Mouse (Mus musculus) kidney, postnatal 36 days (tissue): ENCODE results near the gene Wdr74.
"Not testable (repeated sequence)": the region's sequence is repeated elsewhere in the genome, so short reads cannot be mapped to it uniquely, and the experiment has no call there.

Experiments
- DNase-seq, 2 experiments: peaks; one replicate each; pipeline ENCODE4 v3.0.0; 2021 to 2022; ENCODE audit warnings: mixed read lengths in 2 of 2

The Wdr74 gene

GRCm38 (mm10) chr19:8716767-8717475 lies 18.7 kb upstream of the Wdr74 start:
- no peak for DNase-seq

DNA sequence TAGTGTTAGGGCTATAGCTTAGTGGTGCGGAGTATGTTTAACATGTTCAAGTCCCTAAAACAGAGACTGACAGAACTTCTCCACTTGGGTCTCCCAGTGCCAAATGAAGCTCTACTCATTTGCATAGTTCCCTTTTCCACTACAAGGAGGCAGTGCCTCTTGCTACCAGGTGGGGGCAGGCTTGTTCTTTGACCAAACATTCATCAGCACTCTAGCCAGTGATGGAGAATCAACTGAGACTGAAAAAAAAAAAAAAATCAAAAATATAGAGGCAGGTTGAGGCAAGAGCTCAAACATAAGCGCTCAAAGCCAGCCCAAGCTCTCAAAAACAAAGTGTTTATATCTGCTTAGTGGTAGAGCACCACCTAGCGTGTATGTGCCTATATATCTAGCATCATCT lies 17.3 kb upstream of the Wdr74 start:
- peak; percentile 54 to 71 for DNase-seq

GRCm38 (mm10) chr19:8719037-8719436 lies 16.6 kb upstream of the Wdr74 start:
- DNase-seq: peak in 1 of 2 experiments; percentile 30

DNA sequence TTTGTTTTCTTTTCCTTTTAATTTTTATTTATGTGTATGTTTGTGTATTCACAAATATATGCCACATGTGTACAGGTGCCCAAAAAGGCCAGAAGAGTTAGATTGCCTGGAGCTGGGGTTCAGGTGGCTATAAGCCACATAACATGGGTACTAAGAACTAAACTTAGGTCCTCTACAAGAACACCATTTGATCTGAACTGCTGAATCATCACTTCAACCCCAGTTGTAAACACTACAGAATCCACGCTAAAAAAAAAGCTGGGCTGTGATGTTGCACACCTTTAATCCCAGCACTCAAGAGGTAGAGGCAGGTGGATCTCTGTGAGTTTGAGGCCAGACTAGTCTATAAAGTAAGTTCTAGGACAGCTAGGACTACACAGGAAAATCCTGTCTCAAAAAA lies 14.2 kb upstream of the Wdr74 start:
- no peak for DNase-seq

- no peak for DNase-seq
These were observed 13.6 kb upstream of the Wdr74 start for GRCm38 (mm10) chr19:8722021-8722420.

DNA sequence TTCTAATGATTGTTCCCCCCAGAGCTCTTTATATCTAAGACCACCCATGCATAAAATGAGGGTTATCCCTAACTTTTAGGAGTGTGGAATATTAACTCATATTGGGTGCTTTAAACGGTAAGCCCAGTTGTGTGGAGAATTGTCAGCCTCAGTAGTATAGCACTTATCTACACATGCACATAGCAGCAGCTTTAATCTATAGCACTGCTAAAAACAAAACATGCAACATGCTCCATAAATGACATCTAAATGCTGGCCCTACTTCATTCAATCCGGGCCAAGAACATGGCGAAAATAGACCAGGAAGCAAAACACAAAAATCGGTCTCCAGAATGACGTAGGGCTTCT lies 13.1 kb upstream of the Wdr74 start:
- DNase-seq: no peak

DNA sequence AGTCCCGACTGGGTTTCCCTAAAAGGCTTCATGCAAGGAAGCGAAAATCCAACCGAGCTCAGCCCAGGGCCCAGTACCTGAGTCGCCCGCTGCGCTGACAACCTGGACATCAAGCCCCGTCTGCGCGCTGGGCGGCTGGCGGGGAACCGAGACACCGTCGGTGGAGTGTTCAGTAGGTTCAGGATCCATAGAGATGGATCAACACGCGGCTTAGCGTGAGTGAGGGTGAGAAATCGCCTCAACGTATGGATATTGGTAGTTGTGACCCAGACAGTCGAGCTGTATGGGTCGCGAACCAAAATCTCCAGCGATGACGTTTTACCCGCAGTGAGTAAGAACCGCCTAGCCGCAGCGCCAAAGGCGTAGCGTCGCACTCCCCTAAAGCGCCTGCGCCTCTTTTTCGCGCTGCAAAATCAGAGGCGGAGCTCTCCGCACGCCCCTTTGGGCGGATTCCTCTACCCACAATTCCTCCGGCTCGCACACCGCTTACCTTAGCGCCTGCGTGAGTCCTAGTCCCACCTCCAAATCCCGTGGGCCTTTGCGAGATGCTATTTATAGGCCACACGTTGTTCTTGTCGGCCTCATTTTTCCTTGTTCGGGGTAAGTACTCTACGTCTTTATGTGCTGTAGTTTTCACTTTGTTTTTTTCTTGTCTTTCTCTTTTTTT lies 12.6 kb upstream of the Wdr74 start, which contains the start of gene Slc3a2:
TSS of gene Slc3a2 (minus strand) at position 463 of the 667 bp plus-strand sequence.
- DNase-seq: peak; percentile 95 to 98

- DNase-seq: no peak
These were observed 11.9 kb upstream of the Wdr74 start for GRCm38 (mm10) chr19:8723574-8724346.

GRCm38 (mm10) chr19:8724392-8724791 lies 11.2 kb upstream of the Wdr74 start:
- no peak for DNase-seq

DNA sequence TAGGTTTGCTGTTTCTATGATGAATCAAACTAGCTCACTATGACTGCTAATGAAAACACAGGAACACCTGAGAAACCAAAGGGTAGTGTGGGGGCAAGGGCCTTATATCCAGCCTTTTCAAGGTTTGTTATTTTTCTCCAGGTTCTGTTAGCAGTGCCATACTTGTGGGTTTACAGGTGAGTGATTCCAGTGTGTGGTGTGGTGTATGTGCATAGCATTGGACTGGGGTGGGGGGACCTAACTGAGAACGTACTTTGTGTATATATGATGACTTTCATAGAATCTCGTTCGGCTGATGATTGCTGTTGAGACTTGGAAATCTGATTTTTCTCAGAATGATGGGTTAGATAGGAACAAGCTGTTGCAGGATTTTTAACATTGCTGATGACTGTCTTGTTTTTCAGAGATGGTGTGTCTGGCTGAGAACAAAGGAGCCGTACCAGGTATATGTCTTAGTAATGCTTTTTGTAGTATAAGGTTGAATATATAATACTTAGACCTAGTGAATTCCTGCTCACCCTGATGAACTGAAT lies 10.5 kb upstream of the Wdr74 start:
- no peak for DNase-seq

- no peak for DNase-seq
These were observed 8.8 kb upstream of the Wdr74 start for GRCm38 (mm10) chr19:8726609-8727390.

DNA sequence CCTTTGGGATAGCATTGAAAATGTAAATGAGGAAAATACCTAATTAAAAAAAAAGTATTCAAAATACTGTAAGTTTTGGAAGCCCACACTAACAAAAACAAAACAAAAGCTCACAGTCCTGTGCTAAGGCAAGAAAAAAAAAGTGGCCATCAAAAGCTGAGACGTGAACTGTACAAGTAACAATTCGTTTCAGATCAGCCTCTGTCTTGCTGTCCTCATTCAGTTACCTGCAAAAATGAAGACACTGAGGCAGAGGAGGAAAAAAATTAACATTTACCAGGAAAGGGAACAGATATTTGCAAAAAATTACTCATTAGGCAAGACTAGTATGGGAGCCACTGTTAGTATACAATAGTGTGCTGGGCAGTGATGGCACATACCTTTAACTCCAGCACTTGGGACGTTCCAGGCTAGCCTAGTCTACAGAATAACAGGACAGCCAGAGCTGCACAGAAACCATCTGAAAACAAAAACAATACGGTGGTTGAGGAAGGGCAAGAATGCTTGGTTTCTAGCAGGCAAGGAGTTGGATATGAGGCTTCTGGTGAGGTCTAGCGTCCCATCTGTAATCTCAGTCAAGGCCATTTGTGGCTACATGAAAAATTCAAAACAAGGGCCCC lies 8.0 kb upstream of the Wdr74 start:
- no peak for DNase-seq

DNA sequence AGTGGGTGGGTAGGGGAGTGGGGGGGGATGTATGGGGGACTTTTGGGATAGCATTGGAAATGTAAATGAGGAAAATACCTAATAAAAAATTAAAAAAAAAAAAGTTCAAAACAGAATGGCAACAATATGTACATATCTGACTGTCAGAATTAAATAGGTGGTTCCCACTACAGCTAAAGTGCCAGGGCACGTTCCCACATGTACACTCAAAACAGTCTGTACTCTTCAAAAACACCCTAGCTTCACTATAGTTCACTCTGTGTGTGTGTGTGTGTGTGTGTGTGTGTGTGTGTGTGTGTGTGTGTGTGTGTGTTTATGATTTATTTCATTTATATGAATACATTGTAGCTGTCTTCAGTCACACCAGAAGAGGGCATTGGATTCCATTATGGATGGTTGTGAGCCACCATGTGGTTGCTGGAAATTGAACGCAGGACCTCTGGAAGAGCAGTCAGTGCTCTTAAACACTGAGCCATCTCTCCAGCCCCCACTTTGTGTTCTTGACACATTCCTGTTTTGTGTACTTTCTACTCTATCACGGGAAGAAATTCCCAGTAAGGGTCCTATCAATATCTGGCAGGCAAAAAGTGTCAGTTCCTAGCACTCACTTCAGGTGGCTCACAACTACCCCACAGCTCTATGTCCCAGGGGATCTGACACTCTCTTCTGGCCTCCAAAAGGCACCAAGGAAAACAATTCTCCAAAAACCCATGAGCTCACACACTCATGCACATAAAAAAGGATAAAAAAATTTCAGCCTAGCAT lies 7.1 kb upstream of the Wdr74 start:
- not testable (repeated sequence) for DNase-seq

DNA sequence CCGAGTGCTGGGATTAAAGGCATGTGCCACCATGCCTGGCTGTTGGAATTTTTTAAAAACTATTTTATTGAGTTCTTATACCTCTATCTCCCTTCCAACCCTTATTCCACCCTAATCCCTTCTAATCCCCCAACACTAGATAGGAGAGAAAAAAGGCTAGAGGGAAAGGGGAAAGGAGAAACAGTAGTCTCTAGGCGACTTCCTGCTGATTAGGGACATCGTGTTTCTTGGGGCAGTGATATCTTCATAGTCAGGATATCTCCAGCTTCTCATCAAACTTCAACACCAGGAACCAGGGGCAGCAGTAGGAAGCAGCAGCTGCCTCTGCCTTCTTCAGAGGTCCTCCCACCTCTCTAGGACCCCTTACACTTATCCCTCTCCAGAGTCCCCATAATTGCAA lies 1.3 kb upstream of the Wdr74 start:
- no peak for DNase-seq

GRCm38 (mm10) chr19:8736160-8736467 lies 487 bp downstream of the Wdr74 start:
- no peak for DNase-seq

GRCm38 (mm10) chr19:8738911-8739310 lies 3.3 kb downstream of the Wdr74 start:
- DNase-seq: no peak

DNA sequence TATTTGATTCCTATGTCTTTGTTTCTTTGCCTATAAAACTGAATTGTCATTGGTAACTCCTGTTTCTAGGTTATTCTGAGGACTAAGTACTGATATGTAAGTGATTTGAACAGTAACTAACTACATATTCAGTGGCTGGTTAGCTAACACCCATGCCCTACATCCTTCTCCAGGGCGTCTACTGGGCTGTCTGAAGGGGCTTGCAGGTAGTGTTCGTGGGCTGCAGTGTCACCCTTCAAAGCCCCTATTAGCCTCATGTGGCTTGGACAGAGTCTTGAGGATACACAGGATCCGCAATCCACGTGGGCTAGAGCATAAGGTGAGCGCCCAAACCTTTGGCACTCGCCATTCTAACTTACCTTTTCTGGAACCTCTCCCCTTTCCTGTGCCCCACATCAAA lies 4.0 kb downstream of the Wdr74 start:
- no peak for DNase-seq

DNA sequence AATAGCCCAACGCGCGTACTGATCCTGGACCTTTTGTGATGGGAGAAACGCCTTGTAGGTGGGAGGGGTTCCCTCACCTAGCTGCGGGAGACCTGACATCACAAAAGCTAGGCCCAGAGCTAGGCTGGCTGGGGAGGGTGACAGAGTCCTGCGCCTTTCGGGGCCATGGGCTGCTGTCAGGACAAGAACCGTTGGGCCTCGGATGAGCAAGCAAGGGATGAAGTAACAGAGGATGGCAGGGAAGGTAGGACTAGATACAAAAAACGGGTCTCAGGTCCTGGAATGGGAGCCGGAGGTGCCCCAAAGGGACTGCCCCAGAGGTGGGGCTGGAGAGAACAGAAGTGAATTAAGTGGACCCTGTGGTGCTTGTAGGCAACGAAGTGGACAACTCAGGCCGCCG lies 5.0 kb downstream of the Wdr74 start, which contains the start of gene 1700092M07Rik:
TSS of gene 1700092M07Rik (plus strand) at position 116 of the 400 bp plus-strand sequence.
- DNase-seq: peak in 1 of 2 experiments; percentile 21

DNA sequence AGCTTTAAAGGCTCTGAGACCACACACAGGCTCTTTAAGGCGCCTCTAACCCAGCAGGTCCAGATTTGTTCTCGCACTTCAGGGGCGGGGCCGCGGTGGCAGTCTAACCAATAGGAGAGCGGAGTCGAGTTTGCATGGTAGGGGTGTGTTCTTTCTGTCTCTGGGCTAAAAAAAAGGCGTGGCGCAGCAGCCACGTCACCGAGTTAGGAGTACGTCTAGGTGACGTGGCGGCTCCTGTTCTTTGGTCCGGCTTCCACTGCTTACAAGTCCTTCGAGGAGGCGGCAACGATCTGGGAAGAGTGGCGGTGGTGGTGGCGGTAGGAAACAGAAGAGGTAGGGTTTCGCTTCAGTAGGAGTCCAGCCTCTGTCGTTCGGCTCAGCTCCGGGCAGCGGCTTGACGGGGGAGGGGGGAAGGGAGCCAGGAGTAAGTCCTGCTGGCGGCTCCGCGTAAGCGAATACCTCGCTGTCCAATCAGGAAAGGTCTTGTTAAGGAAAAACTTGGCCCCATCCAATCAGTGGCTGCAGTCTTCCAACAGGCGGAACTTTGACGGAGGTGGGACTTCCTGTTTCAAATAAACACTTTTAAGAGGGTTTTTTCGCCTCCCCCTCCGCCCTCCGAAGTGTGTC lies 5.7 kb downstream of the Wdr74 start, which contains the start of gene Stx5a:
TSS of gene Stx5a (plus strand) at position 171 of the 627 bp plus-strand sequence.
- peak; percentile 98 for DNase-seq

- DNase-seq: no peak
These were observed 6.5 kb downstream of the Wdr74 start for GRCm38 (mm10) chr19:8742176-8742575.

DNA sequence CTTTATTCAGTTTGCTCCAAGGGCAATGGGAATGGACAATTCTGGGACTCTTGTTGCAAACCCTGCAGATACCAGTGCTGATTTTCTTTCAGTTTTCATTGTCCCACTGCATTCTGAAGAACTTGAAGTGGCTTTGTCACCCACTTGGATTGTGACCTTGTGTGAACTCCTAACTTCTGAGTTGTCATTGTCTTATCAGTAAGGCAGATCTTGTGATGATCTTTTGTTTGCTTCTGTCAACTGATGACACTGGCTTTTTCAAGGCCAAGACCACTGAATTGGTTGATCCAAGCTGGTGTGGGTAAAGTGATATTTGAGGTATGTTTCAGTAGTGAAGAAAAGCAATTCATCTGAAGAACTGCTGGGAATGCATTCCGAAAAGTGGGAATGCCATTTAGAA lies 9.8 kb downstream of the Wdr74 start:
- no peak for DNase-seq
